Mouse (Mus musculus): ENCODE results near the gene Tor1aip2.

Gene Tor1aip2

GRCm38 (mm10) chr1:156034661-156035060 lies 542 bp upstream of the Tor1aip2 start:
- ChIA-PET POLR2A (interaction anchor here (0.6 to 3.4 kb wide), 44 partner anchors 9 to 858 kb away, joined by 3 to 41 read pairs (median 4); partner anchors contain the start of genes Cep350 (in 3 of the 4), Qsox1 (in 2 of the 4), Abl2 (in 1 of the 4) and Acbd6 (in 1 of the 4)), CTCF (interaction anchor here in 3 of 4 experiments (0.6 to 1.3 kb wide), 4 partner anchors 47 to 512 kb away, joined by 5 to 26 read pairs (median 7); no protein-coding TSS in a partner anchor)

DNA sequence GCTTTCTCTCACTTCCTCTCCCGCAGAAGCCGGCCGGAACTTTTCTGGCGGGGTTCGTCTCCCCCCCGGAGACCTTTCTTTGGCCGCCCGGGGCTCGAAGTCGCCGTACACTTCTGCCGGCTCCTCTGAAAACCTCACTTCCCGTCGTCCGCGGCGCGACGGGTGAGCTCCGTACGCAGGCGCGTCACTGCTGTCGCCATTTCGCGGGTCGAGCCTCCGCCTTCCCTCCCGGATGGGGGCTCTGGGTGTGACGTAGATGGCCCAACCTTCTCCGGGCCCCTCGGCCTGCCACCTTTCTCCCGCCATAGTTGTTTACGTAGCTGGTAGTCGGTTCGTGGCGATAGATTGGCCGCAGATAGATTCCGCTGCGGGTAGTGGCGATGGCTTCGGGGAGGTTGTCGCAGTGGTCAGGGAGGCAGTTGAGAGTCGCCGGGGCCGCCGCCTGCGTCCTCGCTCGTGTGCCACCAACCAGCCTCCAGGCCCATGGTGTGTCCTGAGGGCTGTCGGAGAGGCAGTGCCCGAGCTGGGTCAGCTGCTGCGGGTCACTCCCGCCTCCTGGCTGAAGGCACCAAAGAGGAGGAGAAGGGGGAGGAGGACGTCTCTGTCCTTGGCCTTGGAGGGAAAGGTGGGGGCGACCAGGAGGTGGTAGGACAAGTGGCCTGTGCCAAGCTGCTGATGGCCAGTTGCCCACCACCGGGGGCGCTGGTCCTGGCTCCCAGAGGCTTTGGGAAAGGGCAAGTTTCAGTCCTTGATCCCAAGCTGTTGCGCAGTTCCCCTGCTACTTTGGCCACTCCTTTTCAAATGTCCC lies 931 bp downstream of the Tor1aip2 start, which contains the start of gene Tor1aip1:
TSS of gene Tor1aip1 (minus strand) at position 551 of the 808 bp plus-strand sequence.
- POLR2A ChIA-PET = interaction anchor here in 3 of 4 experiments (0.5 to 3.4 kb wide), 66 partner anchors 8 to 903 kb away, joined by 3 to 41 read pairs (median 4); partner anchors contain the start of genes Cep350 (in 3 of the 3), Qsox1 (in 3 of the 3), Abl2 (in 1 of the 3) and Acbd6 (in 1 of the 3)

GRCm38 (mm10) chr1:156037144-156037583 lies 2.0 kb downstream of the Tor1aip2 start:
- CTCF ChIA-PET = interaction anchor here in 1 of 4 experiments (0.5 to 1.9 kb wide), 5 partner anchors 29 to 467 kb away, joined by 3 to 10 read pairs (median 3); partner anchors contain the start of gene Cep350
- POLR2A ChIA-PET = interaction anchor here in 3 of 4 experiments (0.6 to 7.3 kb wide), 26 partner anchors 9 to 521 kb away, joined by 3 to 84 read pairs (median 8); partner anchors contain the start of genes Cep350 (in 3 of the 3), Qsox1 (in 3 of the 3), Abl2 (in 1 of the 3) and Tdrd5 (in 1 of the 3)

More for the DNA sequence above, 931 bp downstream of the Tor1aip2 start, which contains the start of gene Tor1aip1:
- CTCF ChIA-PET = interaction anchor here in 2 of 4 experiments (0.5 to 1.9 kb wide), 7 partner anchors 21 to 466 kb away, joined by 3 to 10 read pairs (median 3); partner anchors contain the start of gene Cep350 (in 1 of the 2)

DNA sequence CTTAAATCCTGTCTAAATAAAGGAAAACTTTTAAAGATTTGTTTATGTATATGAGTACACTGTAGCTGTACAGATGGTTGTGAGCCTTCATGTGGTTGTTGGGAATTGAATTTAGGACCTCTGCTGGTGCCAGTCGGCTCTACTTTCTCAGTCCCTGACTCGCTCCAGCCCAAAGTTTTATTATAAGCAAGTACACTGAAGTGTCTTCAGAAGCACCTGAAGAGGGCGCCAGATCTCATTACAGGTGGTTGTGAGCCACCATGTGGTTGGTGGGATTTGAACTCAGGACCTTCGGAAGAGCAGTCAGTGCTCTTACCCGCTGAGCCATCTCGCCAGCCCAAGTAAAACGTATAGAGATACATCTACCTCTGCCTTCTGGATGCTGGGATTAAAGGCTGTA lies 4.8 kb downstream of the Tor1aip2 start:
- POLR2A ChIA-PET = interaction anchor here (0.5 to 7.3 kb wide), 53 partner anchors 9 to 940 kb away, joined by 3 to 84 read pairs (median 4); partner anchors contain the start of genes Cep350 (in 3 of the 4), Acbd6 (in 2 of the 4), Qsox1 (in 2 of the 4) and Abl2 (in 1 of the 4)
- CTCF ChIA-PET = interaction anchor here in 2 of 4 experiments (1.0 to 1.6 kb wide), 10 partner anchors 9 to 518 kb away, joined by 3 to 5 read pairs (median 4); partner anchors contain the start of genes Abl2 (in 1 of the 2) and Cep350 (in 1 of the 2)

- ChIA-PET CTCF (interaction anchor here in 3 of 4 experiments (0.5 to 1.6 kb wide), 14 partner anchors 8 to 650 kb away, joined by 3 to 5 read pairs (median 4); partner anchors contain the start of genes Abl2 (in 1 of the 3) and Cep350 (in 1 of the 3)), POLR2A (interaction anchor here (0.5 to 7.3 kb wide), 66 partner anchors 8 to 941 kb away, joined by 3 to 84 read pairs (median 4); partner anchors contain the start of genes Acbd6 (in 3 of the 4), Cep350 (in 3 of the 4), Qsox1 (in 2 of the 4) and Abl2 (in 1 of the 4))
Measured at GRCm38 (mm10) chr1:156040731-156041401, 5.7 kb downstream of the Tor1aip2 start.

GRCm38 (mm10) chr1:156041451-156042241 lies 6.4 kb downstream of the Tor1aip2 start:
- CTCF ChIA-PET = interaction anchor here in 2 of 4 experiments (0.6 to 1.7 kb wide), 2 partner anchors 21 to 68 kb away, joined by 3 to 5 read pairs; partner anchors contain the start of gene Cep350 (in 1 of the 2)
- POLR2A ChIA-PET = interaction anchor here (0.5 to 7.3 kb wide), 31 partner anchors 8 to 624 kb away, joined by 3 to 84 read pairs (median 4); partner anchors contain the start of genes Cep350 (in 2 of the 4) and Acbd6 (in 1 of the 4)

- POLR2A ChIA-PET = interaction anchor here in 3 of 4 experiments (0.6 to 7.3 kb wide), 35 partner anchors 8 to 677 kb away, joined by 3 to 84 read pairs (median 4); partner anchors contain the start of genes Cep350 (in 2 of the 3), Fam20b (in 1 of the 3), Qsox1 (in 1 of the 3) and Tor1aip2 (in 1 of the 3)
- CTCF ChIA-PET = interaction anchor here (0.6 to 1.9 kb wide), 16 partner anchors 12 to 484 kb away, joined by 3 to 8 read pairs (median 4); partner anchors contain the start of genes Acbd6 (in 1 of the 4) and Cep350 (in 1 of the 4)
Measured at GRCm38 (mm10) chr1:156042481-156042880, 7.3 kb downstream of the Tor1aip2 start.

DNA sequence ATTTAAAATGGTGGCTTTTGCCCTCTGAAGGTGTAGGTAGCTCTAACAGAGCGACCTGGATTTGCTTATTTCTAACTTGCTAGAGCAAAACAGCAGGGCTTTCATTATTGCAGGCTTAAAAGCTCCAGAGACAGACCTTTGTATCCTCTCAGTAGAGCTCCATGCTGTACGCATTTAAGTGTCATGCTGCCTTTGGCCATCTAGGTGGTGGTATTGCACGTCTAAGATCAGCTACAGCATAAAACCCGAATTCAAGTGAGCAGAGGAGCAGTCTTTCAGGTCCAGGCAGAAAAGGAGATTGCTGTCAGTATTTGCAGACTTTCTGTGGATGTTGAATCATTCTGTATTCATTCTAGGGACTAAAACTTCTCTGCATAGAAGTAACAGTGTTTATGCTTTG lies 7.8 kb downstream of the Tor1aip2 start:
- CTCF ChIA-PET = interaction anchor here (0.6 to 1.9 kb wide), 17 partner anchors 11 to 485 kb away, joined by 3 to 8 read pairs (median 4); partner anchors contain the start of genes Cep350 (in 2 of the 4) and Acbd6 (in 1 of the 4)
- POLR2A ChIA-PET = interaction anchor here in 3 of 4 experiments (0.6 to 7.3 kb wide), 33 partner anchors 8 to 676 kb away, joined by 3 to 84 read pairs (median 4); partner anchors contain the start of genes Cep350 (in 2 of the 3), Fam20b (in 1 of the 3), Qsox1 (in 1 of the 3) and Tor1aip2 (in 1 of the 3)

GRCm38 (mm10) chr1:156044211-156044611 lies 9.0 kb downstream of the Tor1aip2 start:
- CTCF ChIA-PET = interaction anchor here in 1 of 4 experiments (1.6 to 1.9 kb wide), 2 partner anchors 22 to 67 kb away, joined by 4 to 8 read pairs; no protein-coding TSS in a partner anchor

DNA sequence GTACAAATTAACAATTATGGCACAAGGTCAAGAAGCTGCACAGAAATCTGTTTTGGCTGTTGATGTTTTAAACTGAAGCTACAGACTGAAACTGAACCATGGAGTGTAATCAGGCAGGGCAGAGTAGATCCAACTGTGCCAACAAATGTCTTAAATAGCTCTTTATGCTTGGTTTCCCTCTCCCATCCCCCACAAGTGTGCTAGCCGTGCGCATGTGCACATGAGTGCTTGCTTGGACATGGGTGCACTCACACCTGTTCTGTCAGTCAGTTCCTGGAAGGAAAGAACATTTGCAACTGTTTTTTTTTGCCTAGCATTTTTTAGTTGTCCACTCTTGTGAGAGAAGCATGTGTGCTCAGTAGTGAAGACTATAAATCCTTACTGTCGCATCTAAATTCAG lies 11.5 kb downstream of the Tor1aip2 start:
- ChIA-PET CTCF (interaction anchor here in 2 of 4 experiments (0.7 to 1.1 kb wide), 2 partner anchors 18 to 133 kb away, joined by 3 read pairs; no protein-coding TSS in a partner anchor), POLR2A (interaction anchor here in 3 of 4 experiments (1.1 to 2.5 kb wide), 9 partner anchors 10 to 73 kb away, joined by 3 to 18 read pairs (median 4); partner anchors contain the start of genes Tor1aip1 (in 3 of the 3), Cep350 (in 1 of the 3) and Tor1aip2 (in 1 of the 3))

More at GRCm38 (mm10) chr1:156044211-156044611, 9.0 kb downstream of the Tor1aip2 start:
- POLR2A ChIA-PET = interaction anchor here in 3 of 4 experiments (1.0 to 7.3 kb wide), 14 partner anchors 8 to 173 kb away, joined by 3 to 84 read pairs (median 7); partner anchors contain the start of genes Cep350 (in 1 of the 3), Tor1aip1 (in 1 of the 3) and Tor1aip2 (in 1 of the 3)

DNA sequence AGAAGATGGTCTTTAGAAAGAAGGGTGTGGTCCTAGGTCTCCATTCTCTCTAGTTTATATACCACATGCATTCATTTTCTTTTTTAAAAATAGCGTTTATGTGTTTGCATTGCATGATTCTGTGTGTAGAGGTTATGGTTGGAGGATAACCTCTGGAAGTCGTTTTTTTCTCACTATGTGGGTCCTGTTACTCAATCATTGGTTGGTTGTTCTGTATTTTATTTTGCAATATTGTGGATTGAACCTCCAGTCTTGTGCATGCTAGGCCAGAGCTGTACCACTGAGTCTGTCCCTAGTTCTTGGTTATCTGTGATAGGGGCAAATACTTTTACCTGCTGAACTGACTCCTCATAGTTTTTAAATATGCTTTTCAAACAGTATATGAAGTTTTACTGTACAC lies 23.0 kb downstream of the Tor1aip2 start:
- ChIA-PET POLR2A (interaction anchor here in 3 of 4 experiments (0.6 to 8.7 kb wide), 12 partner anchors 8 to 23 kb away, joined by 3 to 84 read pairs (median 4); partner anchors contain the start of genes Tor1aip1 (in 2 of the 3) and Tor1aip2 (in 1 of the 3)), CTCF (interaction anchor here in 1 of 4 experiments (1.6 kb wide), 1 partner anchor 22 kb away, joined by 5 read pairs; the partner anchor contains the start of gene Tor1aip1)

DNA sequence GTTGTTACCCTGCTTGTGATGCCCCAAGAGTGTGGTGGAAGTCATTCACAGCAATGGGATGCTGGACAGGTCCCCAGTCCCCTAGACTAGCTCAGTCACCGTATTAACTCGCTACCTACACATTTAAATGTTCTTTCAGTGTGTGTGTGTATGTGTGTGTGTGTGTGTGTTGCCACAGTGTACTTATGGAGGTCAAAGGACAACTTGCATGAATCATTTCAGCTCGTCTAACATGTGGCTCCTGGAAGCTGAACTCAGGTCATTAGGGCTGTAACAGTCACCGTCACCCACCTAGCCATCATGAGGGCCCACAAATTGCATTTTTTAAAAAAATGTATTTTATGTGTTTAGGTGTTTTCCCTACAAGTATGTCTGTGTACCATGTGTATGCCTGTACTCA lies 27.0 kb downstream of the Tor1aip2 start:
- ChIA-PET POLR2A (interaction anchor here in 3 of 4 experiments (0.6 to 5.4 kb wide), 12 partner anchors 8 to 41 kb away, joined by 3 to 37 read pairs (median 4); no protein-coding TSS in a partner anchor), CTCF (interaction anchor here in 1 of 4 experiments (0.7 kb wide), 1 partner anchor 20 kb away, joined by 3 read pairs; no protein-coding TSS in a partner anchor)

DNA sequence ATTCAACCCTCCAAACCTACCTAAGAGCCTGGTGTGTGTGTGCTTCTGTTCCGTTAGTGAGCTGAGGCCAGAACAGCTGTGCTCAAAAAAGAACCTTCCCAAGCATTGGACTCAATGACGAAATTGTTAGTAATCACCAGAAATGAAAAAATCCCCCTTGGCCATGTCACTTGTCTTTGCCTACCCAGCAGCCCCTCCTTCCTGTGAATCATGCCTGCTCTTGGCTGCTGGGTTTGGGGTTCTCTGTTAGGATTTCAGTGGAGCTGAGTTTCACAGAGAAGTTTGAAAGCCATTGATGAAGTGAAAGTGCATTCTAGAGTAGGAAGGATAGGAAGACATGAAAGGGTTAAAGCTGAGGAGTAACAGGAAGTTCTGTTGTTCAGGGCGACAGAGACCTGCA lies 30.9 kb downstream of the Tor1aip2 start:
- ChIA-PET CTCF (interaction anchor here in 2 of 4 experiments (0.7 to 1.8 kb wide), 3 partner anchors 23 to 29 kb away, joined by 3 to 8 read pairs (median 4); no protein-coding TSS in a partner anchor), POLR2A (interaction anchor here in 3 of 4 experiments (0.6 to 3.9 kb wide), 10 partner anchors 8 to 30 kb away, joined by 3 to 19 read pairs (median 4); partner anchors contain the start of gene Tor1aip1 (in 1 of the 3))

DNA sequence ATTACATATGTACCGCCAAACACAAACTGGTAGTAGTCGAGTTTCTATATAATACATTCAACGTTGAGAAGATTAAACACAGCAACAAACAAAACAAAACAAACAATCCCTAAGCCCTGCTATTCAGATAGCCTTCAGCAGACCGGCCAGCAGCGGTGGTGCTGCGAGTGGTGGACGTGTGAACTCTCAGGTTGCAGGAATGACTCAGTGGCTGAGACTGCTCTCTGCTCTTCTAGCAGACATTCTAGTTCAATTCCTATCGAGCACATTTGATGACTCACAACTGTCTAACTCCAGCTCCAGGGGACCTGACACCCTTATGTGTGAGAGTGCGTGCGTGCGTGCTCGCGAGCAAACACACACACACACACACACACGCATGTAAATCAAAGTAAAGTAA lies 34.9 kb downstream of the Tor1aip2 start:
- POLR2A ChIA-PET = interaction anchor here in 3 of 4 experiments (0.5 to 1.7 kb wide), 10 partner anchors 8 to 404 kb away, joined by 3 to 7 read pairs (median 3); partner anchors contain the start of genes Soat1 (in 1 of the 3) and Tor1aip1 (in 1 of the 3)
- CTCF ChIA-PET = no interaction called here

Data from embryonic stem cell, embryonic (primary cell).